Mouse (Mus musculus): ENCODE results near the gene Alppl2. TPM values are rescaled to one million over a fixed set of nuclear protein-coding genes. Genes with fewer than 3 reads are reported as not detected.

Gene Alppl2
- not detected for polyA plus RNA-seq (2014; fragmentation: Illumina TruSeq; extraction: RNeasy Lipid Tissue Mini Kit (QIAGEN cat#74804); ENCODE audit: low read depth, low replicate concordance)

GRCm38 (mm10) chr1:87089828-87090227 lies at the start of gene Alppl2:
Gene Alppl2 (minus strand): TSS chr1:87089928.

DNA sequence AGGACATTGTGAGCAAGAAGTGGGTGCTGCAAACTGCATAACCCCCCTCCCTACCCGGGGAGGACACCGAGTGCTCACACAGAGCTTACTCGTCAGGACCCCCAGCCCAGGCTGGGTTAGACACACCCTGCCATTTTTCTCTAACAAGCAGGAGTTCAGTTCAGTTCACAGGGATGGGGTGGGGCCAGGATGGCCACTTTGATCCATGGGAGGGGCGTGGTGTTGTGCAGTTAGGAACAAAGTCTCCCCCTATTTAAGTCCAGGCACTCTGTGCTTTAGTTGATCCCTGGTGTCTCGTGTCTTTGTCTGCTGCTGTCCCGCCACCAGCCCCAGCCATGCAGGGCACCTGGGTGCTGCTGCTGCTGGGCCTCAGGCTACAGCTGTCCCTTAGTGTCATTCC lies 34.9 kb upstream of the Alppl2 start, which contains the start of gene Akp3:
Gene Akp3 (plus strand): TSS at position 301 of the 400 bp plus-strand sequence.

GRCm38 (mm10) chr1:87101411-87101810 lies 11.7 kb upstream of the Alppl2 start, which contains the start of gene Alpi:
Gene Alpi (minus strand): TSS chr1:87101606.

Other genes starting within 250 kb of the Alppl2 start
- gene Alpi, start 11.7 kb upstream of the Alppl2 start, polyA plus RNA-seq (2014; fragmentation: Illumina TruSeq; extraction: RNeasy Lipid Tissue Mini Kit (QIAGEN cat#74804); ENCODE audit: low read depth, low replicate concordance): 0.54 TPM
- gene Akp3, start 35.0 kb upstream of the Alppl2 start, polyA plus RNA-seq (2014; fragmentation: Illumina TruSeq; extraction: RNeasy Lipid Tissue Mini Kit (QIAGEN cat#74804); ENCODE audit: low read depth, low replicate concordance): not detected
- gene Ecel1, start 66.6 kb upstream of the Alppl2 start, polyA plus RNA-seq (2014; fragmentation: Illumina TruSeq; extraction: RNeasy Lipid Tissue Mini Kit (QIAGEN cat#74804); ENCODE audit: low read depth, low replicate concordance): not detected
- not detected for gene Prss56, start 93.4 kb upstream of the Alppl2 start, polyA plus RNA-seq (2014; fragmentation: Illumina TruSeq; extraction: RNeasy Lipid Tissue Mini Kit (QIAGEN cat#74804); ENCODE audit: low read depth, low replicate concordance)
- not detected for gene Chrnd, start 100.7 kb upstream of the Alppl2 start, polyA plus RNA-seq (2014; fragmentation: Illumina TruSeq; extraction: RNeasy Lipid Tissue Mini Kit (QIAGEN cat#74804); ENCODE audit: low read depth, low replicate concordance)
- gene Chrng, start 114.7 kb upstream of the Alppl2 start, polyA plus RNA-seq (2014; fragmentation: Illumina TruSeq; extraction: RNeasy Lipid Tissue Mini Kit (QIAGEN cat#74804); ENCODE audit: low read depth, low replicate concordance): not detected
- gene Eif4e2, start 124.0 kb upstream of the Alppl2 start, polyA plus RNA-seq (2014; fragmentation: Illumina TruSeq; extraction: RNeasy Lipid Tissue Mini Kit (QIAGEN cat#74804); ENCODE audit: low read depth, low replicate concordance): 34.6 TPM
- 8.4 TPM for gene Efhd1, start 174.4 kb upstream of the Alppl2 start, polyA plus RNA-seq (2014; fragmentation: Illumina TruSeq; extraction: RNeasy Lipid Tissue Mini Kit (QIAGEN cat#74804); ENCODE audit: low read depth, low replicate concordance)
- gene Gigyf2, start 237.1 kb upstream of the Alppl2 start, polyA plus RNA-seq (2014; fragmentation: Illumina TruSeq; extraction: RNeasy Lipid Tissue Mini Kit (QIAGEN cat#74804); ENCODE audit: low read depth, low replicate concordance): 109 TPM